Comparison of ENCODE assay signal across 8 mouse cellular contexts in the genomic region with DNA sequence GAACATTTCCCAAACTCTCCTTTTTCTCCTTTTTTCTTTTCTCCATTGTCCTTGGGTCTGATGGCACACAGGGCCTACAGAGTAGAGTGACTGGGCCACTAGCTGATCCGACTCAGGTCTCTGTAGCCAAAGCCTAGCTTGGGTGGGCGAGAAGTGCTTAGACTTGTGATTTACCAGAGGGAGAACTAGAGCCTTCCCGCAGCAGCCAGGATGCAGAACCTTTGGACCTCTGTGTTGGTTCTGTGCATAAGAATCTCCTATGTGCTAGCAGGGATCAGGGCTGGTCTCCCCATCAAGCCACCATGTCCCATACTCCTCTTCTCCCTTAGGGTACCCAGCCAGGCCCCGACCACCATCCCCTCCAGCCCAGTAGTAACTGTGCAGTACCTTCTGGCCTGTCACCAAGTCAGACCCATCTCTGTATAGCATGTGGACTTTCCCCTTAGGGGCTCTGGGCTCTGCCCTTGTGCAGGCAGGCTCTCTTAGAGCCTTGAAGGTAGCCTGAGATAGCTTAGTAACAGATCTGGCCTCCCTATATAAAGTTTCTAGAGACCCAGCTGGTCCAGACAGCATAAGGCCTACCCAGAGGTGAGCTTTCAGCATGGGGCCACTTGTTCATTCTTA.
DNase-seq lines count a peak whose midpoint lies in the region; ATAC-seq and TF ChIP-seq lines count a peak whose summit lies in the region.

No protein-coding gene starts in this region.

- no peaks in the 10 kb centered on the region for H3K9me3 ChIP-seq in ES-Bruce4 (replicated peaks; ENCODE audit: control insufficient read depth, insufficient read depth, low read length, poor library complexity, severe bottlenecking)
- H3K9me3 ChIP-seq in heart, embryonic 16.5 days (replicated peaks; ENCODE audit: control insufficient read depth, low read length), result no peaks in the 10 kb centered on the region; the same call in 1 of the 2 replicates
- H3K9me3 ChIP-seq in liver, embryonic 15.5 days (replicated peaks), result no peaks in the 10 kb centered on the region

- 84% methylated on average over 4 of the region's 4 CpGs for WGBS in heart, embryonic 16.5 days
- WGBS in liver, embryonic 15.5 days (ENCODE audit: insufficient replicate concordance), result 66% methylated on average over 4 of the region's 4 CpGs

- no peaks in the 10 kb centered on the region for H3K27me3 ChIP-seq in ES-Bruce4 (ENCODE audit: control insufficient read depth, insufficient read depth, low read length, poor library complexity, severe bottlenecking)
- H3K27me3 ChIP-seq in heart, embryonic 16.5 days (ENCODE audit: control insufficient read depth, insufficient read depth, low read length), result no peaks in the 10 kb centered on the region
- peaks cover 78% of the 10 kb centered on the region for H3K27me3 ChIP-seq in liver, embryonic 15.5 days

- H3K4me2 ChIP-seq in heart, embryonic 16.5 days (ENCODE audit: low read depth, low read length), result no peak overlapping the region
- H3K4me2 ChIP-seq in liver, embryonic 15.5 days, result no peak overlapping the region

- H3K27ac ChIP-seq in ES-Bruce4 (ENCODE audit: insufficient read depth, low read length), result peak overlapping the region; percentile 84
- peak overlapping the region; percentile 98 for H3K27ac ChIP-seq in heart, embryonic 16.5 days (ENCODE audit: low read length)
- H3K27ac ChIP-seq in liver, embryonic 15.5 days (replicated peaks), result peak overlapping the region; percentile 74; the same call in 1 of the 2 replicates

- H3K9ac ChIP-seq in ES-Bruce4 (ENCODE audit: low read depth, poor library complexity, severe bottlenecking), result peak overlapping the region; percentile 71
- H3K9ac ChIP-seq in heart, embryonic 16.5 days (ENCODE audit: low read length), result peak overlapping the region; percentile 88
- H3K9ac ChIP-seq in liver, embryonic 15.5 days, result no peak overlapping the region

- peaks cover 10% of the 10 kb centered on the region for H3K4me1 ChIP-seq in ES-Bruce4 (ENCODE audit: control insufficient read depth, insufficient read depth, low read length)
- H3K4me1 ChIP-seq in heart, embryonic 16.5 days (ENCODE audit: control insufficient read depth, insufficient read depth, low read length), result peaks cover 40% of the 10 kb centered on the region
- peaks cover 23% of the 10 kb centered on the region for H3K4me1 ChIP-seq in liver, embryonic 15.5 days (replicated peaks)

- no peak for TF ChIP-seq POLR2A in ES-Bruce4 (IDR thresholded peaks at IDR 0.05; ENCODE audit: insufficient read depth, low read length)

- no peak for TF ChIP-seq EP300 in ES-Bruce4 (IDR thresholded peaks at IDR 0.05; ENCODE audit: insufficient read depth, low read depth, low read length)

- ATAC-seq in heart, embryonic 16.5 days (replicated peaks; ENCODE audit: extremely low read depth, insufficient read depth, low FRiP score), result no peak
- ATAC-seq in liver, embryonic 15.5 days (ENCODE audit: insufficient read depth), result no peak

- H3K4me3 ChIP-seq in ES-Bruce4 (ENCODE audit: low read depth, low read length), result no peak overlapping the region
- no peak overlapping the region for H3K4me3 ChIP-seq in heart, embryonic 16.5 days (ENCODE audit: low read length)
- H3K4me3 ChIP-seq in liver, embryonic 15.5 days (replicated peaks), result no peak overlapping the region

- TF ChIP-seq CTCF in ES-Bruce4 (IDR thresholded peaks at IDR 0.05; ENCODE audit: low read depth, low read length), result no peak

- no peaks in the 10 kb centered on the region for H3K36me3 ChIP-seq in ES-Bruce4 (ENCODE audit: control insufficient read depth, insufficient read depth, low read length, poor library complexity, severe bottlenecking)
- no peaks in the 10 kb centered on the region for H3K36me3 ChIP-seq in heart, embryonic 16.5 days (ENCODE audit: control insufficient read depth, insufficient read depth)
- H3K36me3 ChIP-seq in liver, embryonic 15.5 days (replicated peaks), result no peaks in the 10 kb centered on the region

- peak; percentile 55 for DNase-seq in cerebellum, adult 11-12 months
- DNase-seq in cerebellum, postnatal 4 days (ENCODE audit: low spot score in 2 of 2), result no peak
- no peak for DNase-seq in frontal cortex, postnatal 14 days (ENCODE audit: low spot score in 2 of 2)
- no peak for DNase-seq in urinary bladder, adult 2 months (ENCODE audit: low spot score)
- no peak for DNase-seq in frontal cortex, postnatal 25 days (ENCODE audit: low spot score in 2 of 2)
